Mouse (Mus musculus): ENCODE data around the gene Polg2.
"Not testable (repeated sequence)": the region's sequence is repeated elsewhere in the genome, so short reads cannot be mapped to it uniquely, and the experiment has no call there.

The Polg2 gene

GRCm38 (mm10) chr11:106779388-106780088 lies at the start of gene Polg2:
Polg2 (minus strand) TSS chr11:106779537.
- DNase-seq (ENCODE audit: low spot score) = peak; percentile 92

GRCm38 (mm10) chr11:106828079-106828478 lies 48.7 kb upstream of the Polg2 start:
- no peak for DNase-seq (ENCODE audit: low spot score)

DNA sequence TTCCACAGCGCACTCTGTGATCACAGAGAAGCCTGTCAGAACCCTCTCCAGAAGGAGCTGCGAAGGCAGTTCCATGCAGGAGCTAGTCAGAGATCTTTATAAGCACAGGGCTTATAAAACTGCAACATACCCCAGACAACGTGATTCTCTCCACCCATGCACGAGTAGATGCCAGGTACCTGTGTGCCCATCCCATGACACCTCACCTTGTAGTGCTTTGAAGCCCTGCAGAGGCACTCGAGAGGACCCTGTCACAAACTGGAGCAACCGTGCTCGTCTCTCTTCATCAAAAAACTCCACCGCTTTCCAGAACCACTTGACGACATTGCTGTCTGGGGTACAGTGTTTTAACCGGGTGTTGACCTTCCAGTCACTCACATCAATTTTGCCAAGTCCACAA lies 45.1 kb upstream of the Polg2 start:
- DNase-seq (ENCODE audit: low spot score) = no peak

- DNase-seq (ENCODE audit: low spot score) = no peak
Measured at GRCm38 (mm10) chr11:106823741-106824140, 44.4 kb upstream of the Polg2 start.

DNA sequence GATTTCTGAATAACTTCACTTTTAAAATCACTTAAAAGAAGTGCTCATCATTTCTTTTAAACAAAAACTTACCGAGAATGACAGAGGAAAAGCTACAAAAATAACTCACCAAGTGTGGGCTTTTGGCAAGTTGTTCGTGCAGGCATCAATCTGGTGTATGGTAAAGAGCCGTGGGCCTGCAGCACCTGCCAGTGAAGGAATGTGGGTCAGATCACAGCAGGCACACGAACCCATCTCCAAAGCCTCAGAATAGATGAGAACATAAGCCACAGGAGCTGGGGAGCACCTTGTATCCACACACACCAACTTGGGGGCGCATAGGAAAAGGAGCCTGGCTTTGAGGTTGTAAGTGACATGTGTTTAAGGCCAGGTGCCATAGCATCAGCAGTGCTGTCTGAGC lies 43.6 kb upstream of the Polg2 start:
- DNase-seq (ENCODE audit: low spot score) = no peak

DNA sequence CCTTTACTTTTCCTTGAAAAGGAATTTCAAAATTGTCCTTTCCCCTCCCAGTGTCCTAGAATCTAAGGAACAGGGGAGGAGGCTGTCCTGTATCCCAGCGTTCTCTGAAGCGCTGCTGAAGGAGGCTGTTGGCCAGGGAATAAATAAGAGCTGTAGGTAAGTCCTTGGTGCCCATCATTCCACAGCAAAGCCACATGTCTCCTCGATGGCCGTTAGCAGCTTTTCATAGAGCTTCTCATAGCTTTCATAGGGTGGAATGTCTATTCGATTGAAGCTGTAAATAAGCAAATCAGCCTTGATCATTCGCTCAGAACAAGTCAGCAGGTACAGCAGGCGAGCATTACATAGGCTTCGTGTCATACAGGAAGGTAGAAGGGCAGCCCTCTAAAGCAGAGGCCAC lies 43.2 kb upstream of the Polg2 start:
- DNase-seq (ENCODE audit: low spot score) = no peak

- no peak for DNase-seq (ENCODE audit: low spot score)
Measured at GRCm38 (mm10) chr11:106821397-106821796, 42.1 kb upstream of the Polg2 start.

DNA sequence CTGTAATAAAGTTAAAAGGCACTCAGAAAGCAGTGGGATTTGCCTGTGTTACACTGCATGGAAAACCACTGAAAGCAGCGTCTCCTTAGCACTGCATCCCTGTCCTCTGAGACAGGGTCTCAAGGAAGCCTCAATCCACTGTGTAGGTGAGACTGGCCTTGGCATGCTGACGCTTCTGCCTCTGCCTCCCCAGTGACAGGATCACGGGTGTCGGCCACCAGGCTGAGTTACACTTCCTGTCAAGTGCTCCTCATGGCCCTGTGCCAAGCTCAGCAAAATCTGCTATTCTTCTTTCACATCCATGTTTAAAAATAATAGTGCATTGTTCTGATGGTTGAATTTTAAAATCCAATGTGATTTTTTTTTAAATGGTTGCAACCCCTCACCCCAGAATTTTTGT lies 41.6 kb upstream of the Polg2 start:
- DNase-seq (ENCODE audit: low spot score) = peak; percentile 13

DNA sequence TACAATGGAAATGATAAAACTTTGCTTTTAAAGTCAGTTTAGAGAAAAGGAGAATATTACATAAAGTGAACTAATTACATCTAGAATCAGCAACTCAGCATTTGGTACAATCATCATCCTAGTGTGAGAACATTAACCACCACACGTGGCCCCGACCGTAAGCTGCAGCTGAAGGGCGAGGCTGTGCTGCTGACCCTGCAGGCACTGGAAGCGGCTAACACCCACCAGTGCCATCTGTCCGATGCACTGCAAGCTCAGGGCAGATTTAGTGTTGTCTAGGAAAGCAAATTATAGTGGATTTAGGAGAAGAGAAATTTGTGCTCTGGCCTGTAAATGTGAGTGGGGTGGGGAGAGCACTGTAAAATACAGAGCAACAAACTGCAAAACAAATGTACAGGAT lies 40.9 kb upstream of the Polg2 start:
- DNase-seq (ENCODE audit: low spot score) = no peak

DNA sequence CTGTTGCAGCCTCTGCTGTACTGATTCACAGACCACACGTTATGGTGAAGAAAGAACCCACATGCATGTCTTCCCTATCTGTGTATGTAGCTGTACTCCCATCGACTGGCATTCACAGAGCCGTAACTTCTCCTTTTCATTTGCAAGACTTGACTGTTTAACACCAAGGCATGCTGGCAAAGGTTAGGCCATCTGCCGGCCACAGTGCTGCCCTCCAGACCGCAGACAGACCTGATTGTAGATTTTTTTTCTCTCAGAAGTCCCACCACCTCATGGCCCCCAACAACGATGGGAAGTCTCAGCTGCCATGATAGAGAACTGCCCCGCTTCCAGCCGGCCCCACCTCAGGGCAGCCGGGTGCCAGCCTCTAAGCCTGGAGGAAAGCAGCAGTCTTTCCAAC lies 40.3 kb upstream of the Polg2 start:
- DNase-seq (ENCODE audit: low spot score) = no peak

DNA sequence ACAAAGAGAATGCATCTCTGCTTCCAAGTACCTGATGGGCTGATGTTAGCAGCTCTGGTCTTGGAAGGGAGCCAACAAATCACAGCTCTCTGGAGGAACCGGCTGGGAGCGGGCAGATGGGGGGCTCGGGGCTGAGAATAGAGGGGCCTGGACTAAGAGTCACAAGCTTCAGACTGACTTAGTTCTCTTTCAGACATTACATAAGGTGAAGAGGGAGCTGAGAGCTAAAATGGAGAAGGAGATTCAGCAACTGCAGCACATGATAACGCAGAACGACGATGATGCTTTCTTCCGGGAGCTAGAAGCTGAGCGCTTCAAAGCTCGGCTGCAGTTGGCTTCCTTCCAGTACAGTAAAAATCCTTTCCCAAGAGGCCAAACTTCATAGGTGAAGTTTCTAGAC lies 39.0 kb upstream of the Polg2 start:
- DNase-seq (ENCODE audit: low spot score) = no peak

DNA sequence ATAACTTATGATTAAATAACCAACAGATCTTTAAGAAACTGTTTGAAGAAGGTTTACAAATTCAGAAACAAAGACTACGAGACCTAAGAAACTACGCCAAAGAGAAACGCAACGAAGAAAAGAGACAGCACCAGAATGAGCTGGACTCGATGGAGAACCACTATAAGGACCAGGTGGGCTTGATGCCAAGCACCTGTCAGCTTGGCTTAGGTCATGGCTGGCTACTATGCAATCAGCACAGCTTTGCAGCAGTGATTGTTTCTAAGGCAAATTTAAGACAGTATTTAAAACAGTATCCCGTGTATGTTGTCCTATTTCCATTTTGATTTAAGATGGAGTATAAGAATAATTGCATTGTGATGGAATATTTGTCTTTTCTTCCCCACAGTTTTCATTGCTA lies 38.5 kb upstream of the Polg2 start:
- DNase-seq (ENCODE audit: low spot score) = no peak

DNA sequence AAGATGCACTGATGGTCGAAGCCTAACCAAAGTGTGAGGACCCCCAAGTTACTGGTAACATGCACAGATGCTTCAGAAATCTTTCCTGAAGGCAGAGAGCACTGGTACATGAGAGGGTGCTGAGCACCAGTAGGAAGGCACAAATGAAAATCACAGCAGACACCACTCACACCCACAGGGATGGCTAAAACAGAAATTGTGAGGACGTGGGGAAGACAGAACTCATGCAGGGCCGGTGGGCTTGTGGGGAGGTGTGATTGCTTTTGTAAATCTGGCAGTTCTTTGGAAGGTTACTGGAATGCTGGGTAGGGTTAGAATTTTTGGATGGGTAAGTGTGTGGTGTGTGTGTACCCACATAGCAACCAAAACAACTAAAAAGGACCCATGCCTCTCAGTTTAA lies 37.8 kb upstream of the Polg2 start:
- no peak for DNase-seq (ENCODE audit: low spot score)

- no peak for DNase-seq (ENCODE audit: low spot score)
Measured at GRCm38 (mm10) chr11:106816316-106816715, 37.0 kb upstream of the Polg2 start.

DNA sequence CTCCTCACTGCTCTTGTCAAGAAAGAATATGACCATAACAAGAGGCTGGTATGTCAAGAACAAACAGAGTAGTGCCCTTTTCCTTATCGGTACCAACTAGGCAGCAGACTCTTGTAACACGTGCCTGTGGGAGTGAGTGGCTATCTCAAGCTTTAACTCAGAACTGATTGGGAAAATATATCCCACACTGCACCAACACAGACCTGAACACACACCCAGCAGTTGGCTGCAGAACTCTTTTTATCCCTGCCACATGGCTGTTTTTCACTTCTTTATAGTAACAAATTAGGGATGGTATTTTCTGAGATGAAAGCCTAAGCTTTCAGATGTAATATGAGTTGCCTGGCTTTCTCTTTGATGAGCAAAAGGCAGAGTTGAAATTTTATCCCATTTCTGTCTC lies 36.4 kb upstream of the Polg2 start:
- DNase-seq (ENCODE audit: low spot score) = no peak

DNA sequence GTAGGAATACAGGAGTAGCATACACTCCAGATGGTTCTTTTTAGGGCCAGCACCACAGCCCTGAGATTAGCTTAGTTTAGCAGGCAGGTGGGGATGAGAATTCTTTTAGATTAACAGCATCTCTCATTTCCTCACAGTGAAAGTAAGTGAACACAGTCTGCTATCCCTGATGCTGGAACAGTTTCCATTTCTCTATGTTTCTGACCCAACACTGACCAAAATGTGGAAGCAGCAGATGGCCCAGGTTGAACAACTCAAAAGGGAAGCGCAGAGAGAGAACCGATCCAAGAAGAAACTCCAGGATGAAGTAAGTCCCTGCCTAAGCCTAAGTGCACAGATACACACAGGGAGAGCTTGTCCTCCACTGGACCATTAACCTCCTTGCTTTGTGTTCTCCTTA lies 36.0 kb upstream of the Polg2 start:
- DNase-seq (ENCODE audit: low spot score) = no peak

DNA sequence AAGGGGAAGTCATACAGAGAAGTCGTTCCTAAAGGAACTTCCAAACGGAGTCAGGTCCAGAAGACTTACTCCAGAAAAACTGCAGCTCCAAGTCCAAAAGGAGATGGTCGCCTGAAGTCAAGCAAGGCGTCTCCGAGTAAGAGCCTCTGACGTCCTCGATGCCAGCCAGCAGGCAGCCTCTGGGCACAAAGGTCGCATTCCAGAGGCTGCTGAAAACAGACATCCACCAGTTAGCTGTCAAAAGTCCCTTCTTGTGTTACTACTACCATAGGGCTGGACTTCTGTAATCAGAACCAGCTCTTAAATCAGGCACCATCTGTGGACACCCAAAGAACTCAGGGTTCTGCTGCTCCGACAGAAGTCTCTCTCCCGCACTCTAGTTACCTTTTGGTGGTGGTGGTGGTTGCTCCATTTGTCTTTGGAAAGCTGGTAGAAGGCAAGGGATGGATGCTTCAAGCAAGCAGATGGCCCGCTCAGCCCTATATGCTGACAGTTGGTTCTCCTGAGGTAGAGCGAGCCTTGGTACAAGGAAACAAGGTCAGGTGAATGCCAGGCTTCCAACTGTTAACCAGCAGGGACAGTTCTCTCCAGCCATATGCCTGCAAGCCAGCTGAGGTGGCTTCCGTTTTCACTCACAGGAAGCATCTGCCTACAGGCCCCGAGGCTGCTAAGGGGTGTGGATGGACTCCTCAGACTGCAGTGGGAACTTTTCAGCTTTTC lies 35.4 kb upstream of the Polg2 start:
- DNase-seq (ENCODE audit: low spot score) = no peak

DNA sequence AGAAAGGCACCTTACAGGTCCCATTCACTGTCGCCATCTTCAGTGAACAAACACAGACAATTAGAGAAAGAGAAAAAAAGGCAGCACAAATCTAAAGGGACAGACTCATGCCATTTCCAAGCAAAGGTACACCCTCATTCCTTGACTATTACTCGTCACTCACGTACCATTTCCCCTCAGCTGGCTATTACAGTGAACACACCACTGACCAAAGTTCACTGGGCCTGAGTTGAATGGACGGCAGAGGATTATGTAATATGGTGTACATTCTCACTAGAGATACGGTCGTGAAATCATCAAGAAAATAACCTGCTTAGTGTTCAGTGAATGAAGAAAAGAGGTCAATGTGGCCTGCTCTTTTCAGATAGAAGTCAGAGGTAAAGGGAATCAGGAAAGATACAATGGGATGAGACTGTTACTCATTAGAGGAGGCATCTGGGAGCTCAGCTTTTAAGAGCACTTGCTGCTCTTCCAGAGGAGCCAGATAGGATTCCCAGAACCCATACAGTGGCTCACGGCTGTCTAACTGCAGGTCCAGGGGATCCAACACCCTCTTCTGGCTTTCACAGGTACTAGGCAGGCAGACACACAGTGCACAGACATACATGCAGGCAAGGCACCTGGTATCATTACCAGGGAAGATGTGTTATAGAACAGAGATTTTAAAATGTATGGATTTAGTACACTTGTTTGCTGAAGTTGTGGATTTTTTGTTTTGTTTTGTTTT lies 33.2 kb upstream of the Polg2 start:
- DNase-seq (ENCODE audit: low spot score) = no peak

- DNase-seq (ENCODE audit: low spot score) = not testable (repeated sequence)
Measured at GRCm38 (mm10) chr11:106807442-106807841, 28.1 kb upstream of the Polg2 start.

DNA sequence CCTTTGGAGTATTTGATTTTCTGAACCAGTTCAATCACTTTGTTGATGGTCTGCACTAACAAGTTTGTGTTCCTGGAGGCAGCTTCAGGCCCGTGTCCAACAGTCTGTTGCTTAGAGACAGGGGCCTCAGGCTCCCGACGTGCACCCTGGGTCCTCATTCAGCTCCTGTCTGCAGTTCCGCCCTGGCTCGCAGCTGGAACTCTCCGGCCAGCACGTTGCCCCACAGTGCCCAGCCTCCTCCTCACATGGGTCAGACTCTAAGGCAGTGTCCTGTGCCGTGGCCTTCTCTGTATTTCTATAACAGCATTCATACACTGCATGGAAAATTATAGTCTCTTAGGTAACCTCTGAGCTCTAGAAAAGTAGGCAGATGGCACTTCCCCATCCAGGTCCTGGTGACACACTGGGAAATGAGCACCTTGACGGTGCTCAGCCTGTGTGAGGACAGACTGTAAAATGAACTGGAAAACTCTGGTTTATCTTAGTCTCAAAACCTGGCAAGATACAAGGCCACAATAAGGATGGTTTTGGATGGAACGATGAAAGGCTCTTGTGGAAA lies 22.8 kb upstream of the Polg2 start:
- no peak for DNase-seq (ENCODE audit: low spot score)

- no peak for DNase-seq (ENCODE audit: low spot score)
Measured at GRCm38 (mm10) chr11:106795679-106796078, 16.3 kb upstream of the Polg2 start.

DNA sequence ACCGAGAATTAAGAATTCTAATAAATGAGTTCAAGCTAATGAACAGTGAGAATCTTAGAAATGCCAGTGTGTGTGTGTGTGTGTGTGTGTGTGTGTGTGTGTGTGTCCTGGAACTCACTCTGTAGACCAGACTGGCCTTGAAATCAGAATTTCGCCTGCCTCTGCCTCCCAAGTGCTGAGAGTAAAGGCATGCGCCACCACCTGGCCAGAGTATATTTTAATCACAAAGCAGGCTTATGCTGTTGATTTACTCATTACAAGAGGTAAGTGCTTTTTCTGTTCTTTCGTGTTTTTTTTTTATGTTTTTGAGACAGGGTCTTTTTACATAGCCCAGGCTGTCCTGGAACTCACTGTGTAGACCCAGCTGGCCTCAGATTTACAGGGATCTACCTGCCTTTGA lies 14.5 kb upstream of the Polg2 start:
- no peak for DNase-seq (ENCODE audit: low spot score)

DNA sequence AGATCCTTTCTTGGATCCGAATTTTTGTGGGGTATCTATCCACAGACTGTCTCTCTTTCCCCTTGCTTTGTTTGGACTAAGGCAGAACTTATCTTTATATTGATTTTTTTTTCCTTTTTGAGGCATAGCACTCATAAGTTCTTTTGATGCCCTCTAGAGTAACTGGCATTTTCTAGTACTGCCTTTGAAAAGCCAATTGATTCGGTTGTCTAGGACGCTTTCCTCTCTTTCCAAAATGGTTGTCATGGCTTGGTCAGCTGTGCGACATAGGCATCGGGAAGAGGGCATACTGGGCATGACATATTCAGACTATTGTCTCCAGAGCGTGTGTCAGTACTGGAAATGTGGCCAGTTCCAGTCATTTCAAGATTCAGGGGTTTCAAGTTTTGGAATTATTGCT lies 10.3 kb upstream of the Polg2 start:
- DNase-seq (ENCODE audit: low spot score) = peak; percentile 69
